ENCODE assay signal across 26 mouse cellular contexts in genomic region chr3:142059890-142060289, GRCm38 (mm10).
"Had no signal": no experiment of that assay in that cellular context is flagged by ENCODE, and none has a peak within 500 bp of the region (broad histone marks: within the 10 kb centered on the region; RNA-seq: fewer than 3 reads in every experiment).

No protein-coding gene starts in this region.

- H3K4me3 ChIP-seq: gastrocnemius, adult 2 months; heart, embryonic 13.5 days; heart, embryonic 15.5 days; hindbrain, embryonic 13.5 days; hindbrain, embryonic 15.5 days; kidney, embryonic 15.5 days; limb, embryonic 10.5 days; limb, embryonic 12.5 days had no signal

- DNase-seq: gastrocnemius, adult 2 months; gastrocnemius, postnatal 10 days; gastrocnemius, postnatal 25 days; heart, adult 18-20 months; heart, postnatal 14 days; heart, postnatal 36 days; kidney, adult 11 months; kidney, adult 2 months; kidney, adult 9 months; kidney, postnatal 14 days; kidney, postnatal 36 days; layer of hippocampus, adult 9-11 months; layer of hippocampus, postnatal 36 days; liver had no signal

- H3K4me1 ChIP-seq: heart, embryonic 13.5 days; heart, embryonic 15.5 days; hindbrain, embryonic 15.5 days had no signal

- H3K27ac ChIP-seq: gastrocnemius, adult 2 months; heart, embryonic 13.5 days; heart, embryonic 15.5 days; hindbrain, embryonic 13.5 days; hindbrain, embryonic 15.5 days; hindbrain, postnatal 0 days; kidney, embryonic 15.5 days; kidney, postnatal 0 days; limb, embryonic 10.5 days had no signal

- ATAC-seq: hindbrain, postnatal 0 days; intestine, embryonic 16.5 days had no signal

- H3K27me3 ChIP-seq: heart, embryonic 13.5 days; heart, embryonic 15.5 days; hindbrain, embryonic 13.5 days; hindbrain, embryonic 15.5 days; kidney, embryonic 15.5 days; limb, embryonic 12.5 days had no signal

- H3K36me3 ChIP-seq: heart, embryonic 13.5 days; heart, embryonic 15.5 days; hindbrain, embryonic 13.5 days; hindbrain, embryonic 15.5 days; kidney, embryonic 15.5 days; limb, embryonic 10.5 days; limb, embryonic 12.5 days had no signal

- H3K4me2 ChIP-seq: heart, embryonic 11.5 days; heart, embryonic 13.5 days; heart, embryonic 15.5 days; hindbrain, embryonic 13.5 days; hindbrain, embryonic 15.5 days; kidney, embryonic 15.5 days; limb, embryonic 12.5 days; liver, embryonic 11.5 days had no signal

- H3K9me3 ChIP-seq: heart, embryonic 13.5 days; heart, embryonic 15.5 days; hindbrain, embryonic 13.5 days; hindbrain, embryonic 15.5 days; kidney, embryonic 15.5 days; limb, embryonic 10.5 days; limb, embryonic 12.5 days had no signal

- H3K9ac ChIP-seq: heart, embryonic 13.5 days; heart, embryonic 15.5 days; hindbrain, embryonic 13.5 days; hindbrain, embryonic 15.5 days; kidney, embryonic 15.5 days; limb, embryonic 12.5 days had no signal
